Mouse (Mus musculus): ENCODE measurements around the gene Foxl1. TPM values are rescaled to one million over a fixed set of nuclear protein-coding genes. Genes with fewer than 3 reads are reported as not detected.

Gene Foxl1
- total and polyA plus RNA-seq, 3 experiments = 0.07 to 0.12 TPM; not detected in 1

GRCm38 (mm10) chr8:121118634-121119420 is 8.9 kb upstream of the Foxl1 start:
- Histone ChIP-seq H3K9ac (ENCODE audit: control insufficient read depth, low read depth, low read length, poor library complexity, severe bottlenecking) (peak overlapping the region; percentile 64), H3K27me3 (ENCODE audit: control insufficient read depth in 1 of 2, insufficient read depth in 2 of 2, low read length in 2 of 2) (no peaks in the 10 kb centered on the region), H3K79me2 (ENCODE audit: control insufficient read depth, insufficient read depth, low read length, poor library complexity) (peaks cover 62% of the 10 kb centered on the region), H3K27ac (ENCODE audit: control insufficient read depth, low read depth, low read length) (peak overlapping the region; percentile 56), H3K4me1 (ENCODE audit: control insufficient read depth in 1 of 2, insufficient read depth in 2 of 2, low read length in 2 of 2) (peaks cover 0 to 7% of the 10 kb centered on the region in 2 experiments; a peak in 2 of 4 replicates), H3K9me3 (replicated peaks; ENCODE audit: insufficient read depth, low read length) (no peaks in the 10 kb centered on the region), H3K36me3 (ENCODE audit: control insufficient read depth in 1 of 2, insufficient read depth in 2 of 2, low read length in 2 of 2) (peaks cover 0 to 6% of the 10 kb centered on the region in 2 experiments; a peak in 3 of 4 replicates), H3K4me3 (ENCODE audit: control insufficient read depth in 1 of 2, insufficient read depth in 1 of 2, low read depth in 2 of 2, low read length in 2 of 2) (peak overlapping the region; percentile 61 to 63)
- peak; percentile 39 for DNase-seq (ENCODE audit: low read depth, low spot score)
- peak; percentile 43; the same call in 1 of the 2 replicates for TF ChIP-seq SIN3A (IDR thresholded peaks at IDR 0.05; ENCODE audit: low read length)
- no peak for TF ChIP-seq POLR2A (IDR thresholded peaks at IDR 0.05; ENCODE audit: control insufficient read depth in 1 of 2, insufficient read depth in 1 of 2, low read depth in 1 of 2, low read length in 2 of 2, poor library complexity in 1 of 2)
- peak; percentile 95; the same call in 1 of the 2 replicates for TF ChIP-seq CHD1 (IDR thresholded peaks at IDR 0.05; ENCODE audit: low read depth, low read length)
- TF ChIP-seq NRF1 (IDR thresholded peaks at IDR 0.05; ENCODE audit: insufficient read depth, low read depth, low read length, poor library complexity, severe bottlenecking) = no peak

GRCm38 (mm10) chr8:121119635-121120455 is 7.9 kb upstream of the Foxl1 start:
- peak overlapping the region; percentile 56 for H3K27ac ChIP-seq (ENCODE audit: control insufficient read depth, low read depth, low read length)
- H3K4me3 ChIP-seq (ENCODE audit: control insufficient read depth in 1 of 2, insufficient read depth in 1 of 2, low read depth in 2 of 2, low read length in 2 of 2) = peak overlapping the region; percentile 61 to 63
- peak overlapping the region; percentile 64 for H3K9ac ChIP-seq (ENCODE audit: control insufficient read depth, low read depth, low read length, poor library complexity, severe bottlenecking)
- peaks cover 62% of the 10 kb centered on the region for H3K79me2 ChIP-seq (ENCODE audit: control insufficient read depth, insufficient read depth, low read length, poor library complexity)
- peak; percentile 27 for DNase-seq (ENCODE audit: low read depth, low spot score)
- H3K9me3 ChIP-seq (replicated peaks; ENCODE audit: insufficient read depth, low read length) = no peaks in the 10 kb centered on the region
- 0 out of 2 replicates have a peak, but pooled peaks have one; percentile 20 for TF ChIP-seq TBP (IDR thresholded peaks at IDR 0.05; ENCODE audit: low read depth, low read length)
- TF ChIP-seq GATA1 (IDR thresholded peaks at IDR 0.05; ENCODE audit: low read depth, low read length) = no peak
- H3K36me3 ChIP-seq (ENCODE audit: control insufficient read depth in 1 of 2, insufficient read depth in 2 of 2, low read length in 2 of 2) = peaks cover 0 to 6% of the 10 kb centered on the region in 2 experiments; a peak in 3 of 4 replicates
- no peaks in the 10 kb centered on the region for H3K27me3 ChIP-seq (ENCODE audit: control insufficient read depth in 1 of 2, insufficient read depth in 2 of 2, low read length in 2 of 2)
- peaks cover 0 to 7% of the 10 kb centered on the region in 2 experiments; a peak in 3 of 4 replicates for H3K4me1 ChIP-seq (ENCODE audit: control insufficient read depth in 1 of 2, insufficient read depth in 2 of 2, low read length in 2 of 2)

- H3K36me3 ChIP-seq (ENCODE audit: control insufficient read depth in 1 of 2, insufficient read depth in 2 of 2, low read length in 2 of 2) = peaks cover 0 to 6% of the 10 kb centered on the region in 2 experiments; a peak in 3 of 4 replicates
- H3K27me3 ChIP-seq (ENCODE audit: control insufficient read depth in 1 of 2, insufficient read depth in 2 of 2, low read length in 2 of 2) = no peaks in the 10 kb centered on the region
- peak overlapping the region; percentile 61 to 63 for H3K4me3 ChIP-seq (ENCODE audit: control insufficient read depth in 1 of 2, insufficient read depth in 1 of 2, low read depth in 2 of 2, low read length in 2 of 2)
- TF ChIP-seq USF1 (IDR thresholded peaks at IDR 0.05; ENCODE audit: low read depth, low read length) = no peak
- peak; percentile 79; the same call in 1 of the 2 replicates for TF ChIP-seq CHD1 (IDR thresholded peaks at IDR 0.05; ENCODE audit: low read depth, low read length)
- peak; percentile 61 for TF ChIP-seq RCOR1 (IDR thresholded peaks at IDR 0.05; ENCODE audit: low read depth, low read length)
- TF ChIP-seq MAZ (IDR thresholded peaks at IDR 0.05; ENCODE audit: low read depth, low read length) = no peak
- TF ChIP-seq MXI1 (IDR thresholded peaks at IDR 0.05; ENCODE audit: low read depth, low read length) = peak; percentile 45
- 0 out of 2 replicates have a peak, but pooled peaks have one; percentile 52 for TF ChIP-seq ELF1 (IDR thresholded peaks at IDR 0.05; ENCODE audit: low read depth, low read length)
- TF ChIP-seq EP300 (IDR thresholded peaks at IDR 0.05; ENCODE audit: low read depth in 1 of 2, low read length in 2 of 2) = peak; percentile 13 to 33
- TF ChIP-seq UBTF (IDR thresholded peaks at IDR 0.05; ENCODE audit: borderline replicate concordance, insufficient read depth, low read depth, low read length) = no peak
- peak; percentile 41; the same call in 1 of the 2 replicates for TF ChIP-seq ETS1 (IDR thresholded peaks at IDR 0.05; ENCODE audit: low read depth, low read length)
- 0 out of 2 replicates have a peak, but pooled peaks have one; percentile 11 for TF ChIP-seq MAX (IDR thresholded peaks at IDR 0.05; ENCODE audit: low read length)
- TF ChIP-seq SIN3A (IDR thresholded peaks at IDR 0.05; ENCODE audit: low read length) = peak; percentile 49
- TF ChIP-seq GATA1 (IDR thresholded peaks at IDR 0.05; ENCODE audit: low read depth, low read length) = peak; percentile 66
- 0 out of 2 replicates have a peak, but pooled peaks have one; percentile 27 for TF ChIP-seq HCFC1 (IDR thresholded peaks at IDR 0.05; ENCODE audit: low read depth, low read length)
- peak; percentile 54; the same call in 1 of the 2 replicates for TF ChIP-seq TCF12 (IDR thresholded peaks at IDR 0.05; ENCODE audit: low read depth, low read length)
- peaks cover 0 to 7% of the 10 kb centered on the region in 2 experiments; a peak in 3 of 4 replicates for H3K4me1 ChIP-seq (ENCODE audit: control insufficient read depth in 1 of 2, insufficient read depth in 2 of 2, low read length in 2 of 2)
- no peaks in the 10 kb centered on the region for H3K9me3 ChIP-seq (replicated peaks; ENCODE audit: insufficient read depth, low read length)
- H3K27ac ChIP-seq (ENCODE audit: control insufficient read depth, low read depth, low read length) = peak overlapping the region; percentile 56
- peaks cover 62% of the 10 kb centered on the region for H3K79me2 ChIP-seq (ENCODE audit: control insufficient read depth, insufficient read depth, low read length, poor library complexity)
- DNase-seq (ENCODE audit: low read depth, low spot score) = peak; percentile 65
- H3K9ac ChIP-seq (ENCODE audit: control insufficient read depth, low read depth, low read length, poor library complexity, severe bottlenecking) = peak overlapping the region; percentile 64
These were observed 7.0 kb upstream of the Foxl1 start for GRCm38 (mm10) chr8:121120456-121121419.

Measured in MEL (cell line).